Mouse (Mus musculus) G1E-ER4 (cell line): ENCODE measurements around the gene Pax3. TPM values are rescaled to one million over a fixed set of nuclear protein-coding genes. Genes with fewer than 3 reads are reported as not detected.

Experiments
- GATA1 ChIP-seq: IDR thresholded peaks from one replicate; pipeline ENCODE4 v1.8.0; 2012; ENCODE audit warnings: low read length, inconsistent platforms
- polyA plus RNA-seq: library from polyadenylated mRNA; stranded (reverse); fragments of >175 nt; gene quantifications from 2 replicates; pipeline ENCODE4 v1.2.3, GENCODE M21; 2012

Pax3 gene
- polyA plus RNA-seq, 1 experiment = 6.0 TPM

- TF ChIP-seq GATA1 = no peak
Measured at GRCm38 (mm10) chr1:78081761-78082160, 115.2 kb downstream of the Pax3 start.

GRCm38 (mm10) chr1:78060850-78061249 is 136.1 kb downstream of the Pax3 start:
- no peak for TF ChIP-seq GATA1

- no peak for TF ChIP-seq GATA1
Measured at GRCm38 (mm10) chr1:78057939-78058338, 139.0 kb downstream of the Pax3 start.

DNA sequence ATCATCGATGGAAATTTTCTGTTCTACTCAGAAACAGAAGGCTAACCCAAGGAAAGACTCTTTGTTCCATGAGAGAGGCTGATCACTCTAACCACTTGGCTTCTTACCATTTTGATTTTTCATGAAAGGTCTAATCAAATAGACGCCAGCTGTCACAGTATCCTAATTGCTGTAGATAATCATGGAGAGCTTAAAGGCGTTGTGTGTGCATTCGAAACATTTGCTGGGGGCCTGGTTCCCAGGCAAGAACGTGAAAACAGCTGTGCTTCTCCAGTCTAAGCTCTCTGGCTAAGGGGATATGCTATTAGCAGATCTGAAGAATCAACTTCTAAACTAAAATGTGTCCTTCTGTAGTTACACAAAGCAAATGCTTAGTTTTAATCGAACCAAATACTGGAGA is 143.3 kb downstream of the Pax3 start:
- no peak for TF ChIP-seq GATA1

Other genes with a start within 250 kb of the Pax3 start
- gene Sgpp2, start 113.2 kb upstream of the Pax3 start, polyA plus RNA-seq = not detected in 2 replicates